Mouse (Mus musculus) embryonic facial prominence, embryonic 14.5 days (tissue): ENCODE data around the gene Esyt1. TPM values are rescaled to one million over a fixed set of nuclear protein-coding genes. Genes with fewer than 3 reads are reported as not detected.

Source experiments
- ATAC-seq: fragments of 200-750 bp; cut with Nextera tagmentation; 2 replicates; pipeline ENCODE4 v1.8.0; 2017; ENCODE audit warnings: low read depth, moderate number of reproducible peaks, moderate TSS enrichment
- DNase-seq: peaks from one replicate; pipeline ENCODE4 v3.0.0-alpha.2; 2015; ENCODE audit warnings: low spot score
- H3K27ac ChIP-seq: fragments of 300-500 bp; sonication (generic); replicated peaks from 2 replicates; pipeline ENCODE4 v1.5.1; 2014; ENCODE audit warnings: low read depth, mild to moderate bottlenecking, low read length, moderate library complexity
- H3K27me3 ChIP-seq: fragments of 300-500 bp; sonication (generic); replicated peaks from 2 replicates; pipeline ENCODE4 v1.6.1; 2014; ENCODE audit warnings: low read length; ENCODE audit not compliant: control insufficient read depth, insufficient read depth
- H3K36me3 ChIP-seq: fragments of 300-500 bp; sonication (generic); 2 replicates; pipeline ENCODE4 v1.6.1; 2014; ENCODE audit warnings: low read length, mixed read lengths; ENCODE audit not compliant: control insufficient read depth, insufficient read depth
- H3K4me1 ChIP-seq: fragments of 300-500 bp; sonication (generic); 2 replicates; pipeline ENCODE4 v1.6.1; 2014; ENCODE audit warnings: antibody characterized with exemption, low read length; ENCODE audit not compliant: control insufficient read depth, insufficient read depth
- H3K4me2 ChIP-seq: fragments of 300-500 bp; sonication (generic); 2 replicates; pipeline ENCODE4 v1.6.1; 2014; ENCODE audit warnings: low read depth, mild to moderate bottlenecking, low read length, moderate library complexity, mixed read lengths
- H3K4me3 ChIP-seq: fragments of 300-500 bp; sonication (generic); 2 replicates; pipeline ENCODE4 v1.5.1; 2014; ENCODE audit warnings: low read depth, mild to moderate bottlenecking, low read length
- H3K9ac ChIP-seq: fragments of 300-500 bp; sonication (generic); 2 replicates; pipeline ENCODE4 v1.6.1; 2014; ENCODE audit warnings: low read depth, mild to moderate bottlenecking, low read length, moderate library complexity, mixed read lengths
- H3K9me3 ChIP-seq: fragments of 300-500 bp; sonication (generic); 2 replicates; pipeline ENCODE4 v1.6.1; 2016; ENCODE audit warnings: low read length; ENCODE audit not compliant: control insufficient read depth
- WGBS: fragments of 180-500 bp; shearing (Covaris S2); extraction: QIAGEN DNeasy Blood & Tissue Kit; methylation state at CpG from one replicate; pipeline ENCODE4 v1.1.7; 2014; 5-methylcytosine and 5-hydroxymethylcytosine counted together
- polyA plus RNA-seq: library from polyadenylated mRNA; unstranded; fragments of >200 nt; fragmentation: Nextera tagmentation; extraction: Ambion mirVana; gene quantifications from 2 replicates; pipeline ENCODE4 v1.2.1, GENCODE M21; 2014

Gene Esyt1
- polyA plus RNA-seq, 1 experiment from 2014 or later, result 44.2 TPM

DNA sequence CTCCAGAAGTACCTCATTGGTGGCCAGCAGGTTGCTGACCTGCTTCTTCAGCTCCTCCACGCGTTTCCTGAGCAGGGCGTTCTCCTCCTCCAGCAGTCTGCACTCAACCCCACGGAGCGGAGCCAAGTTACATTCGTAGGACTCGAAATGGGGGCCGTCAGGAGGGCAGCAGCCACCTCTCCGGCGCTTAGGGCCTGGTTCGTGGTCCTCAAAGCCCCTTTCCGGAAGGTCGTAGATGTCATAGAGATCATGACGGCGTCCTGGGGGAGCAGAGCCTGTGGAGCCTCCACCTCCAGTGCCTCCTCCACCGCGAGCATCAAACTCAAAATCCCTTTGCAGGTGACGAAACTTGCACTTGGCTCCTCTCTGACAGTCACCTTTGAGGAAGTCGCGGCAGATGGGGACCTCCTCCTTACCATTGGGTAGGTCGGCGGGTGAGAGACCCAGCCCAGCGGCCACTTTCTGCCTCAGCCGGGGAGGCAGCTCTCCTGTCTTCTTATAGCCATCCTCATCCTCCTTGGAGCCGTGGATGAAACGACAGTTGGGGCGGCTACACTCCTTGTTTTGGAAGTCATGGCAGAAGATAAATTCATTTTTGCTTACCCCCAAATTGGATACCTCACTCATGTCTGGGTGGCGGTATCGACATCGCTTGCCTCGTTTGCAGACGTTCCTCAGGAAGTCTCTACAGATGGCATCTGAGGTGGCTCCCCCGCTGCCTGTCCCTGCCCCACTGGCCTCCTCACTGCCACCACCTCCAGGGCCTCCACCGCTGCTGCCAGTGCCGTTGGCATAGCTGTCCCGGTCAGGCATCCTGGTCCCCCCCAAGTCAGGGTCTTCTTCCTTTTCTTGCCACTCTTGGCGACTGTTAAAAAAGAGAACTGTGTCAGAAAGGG lies 19.3 kb upstream of the Esyt1 start:
- no peaks in the 10 kb centered on the region for H3K4me1 ChIP-seq
- H3K27me3 ChIP-seq, result no peaks in the 10 kb centered on the region
- WGBS, result 94% methylated on average over 37 of the region's 37 CpGs
- H3K9me3 ChIP-seq, result no peaks in the 10 kb centered on the region
- H3K4me3 ChIP-seq, result no peak overlapping the region
- no peak overlapping the region for H3K4me2 ChIP-seq
- no peak overlapping the region for H3K9ac ChIP-seq
- DNase-seq, result no peak
- peaks cover 44% of the 10 kb centered on the region for H3K36me3 ChIP-seq
- no peak overlapping the region for H3K27ac ChIP-seq
- ATAC-seq, result no peak

DNA sequence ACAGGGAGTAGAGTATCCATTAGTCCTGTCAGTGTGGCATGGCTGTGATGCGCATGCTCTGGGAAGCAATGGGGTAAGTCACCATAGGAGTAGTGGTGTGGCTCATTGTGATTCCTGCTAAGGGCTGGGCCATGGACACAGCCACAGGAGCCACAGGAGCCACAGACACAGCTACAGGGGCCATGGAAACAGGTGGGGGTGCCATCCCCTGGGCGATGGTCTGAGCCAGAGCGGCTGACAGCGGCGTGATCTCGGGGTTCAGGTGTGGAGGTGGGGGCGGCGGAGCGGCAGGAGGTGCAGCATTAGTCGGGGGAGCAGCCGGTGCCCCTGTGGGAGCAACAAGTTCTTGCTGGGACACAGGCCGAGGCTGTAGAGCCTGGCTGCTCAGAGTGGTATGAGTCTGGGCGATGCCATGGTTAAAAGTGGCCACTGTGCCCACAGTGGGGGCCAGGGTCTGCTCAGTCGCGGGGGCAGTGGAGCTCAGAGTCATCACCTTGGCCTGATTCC lies 18.5 kb upstream of the Esyt1 start:
- no peaks in the 10 kb centered on the region for H3K9me3 ChIP-seq
- H3K4me3 ChIP-seq, result no peak overlapping the region
- no peak overlapping the region for H3K27ac ChIP-seq
- DNase-seq, result no peak
- H3K4me2 ChIP-seq, result no peak overlapping the region
- H3K4me1 ChIP-seq, result no peaks in the 10 kb centered on the region
- ATAC-seq, result no peak
- peaks cover 44% of the 10 kb centered on the region for H3K36me3 ChIP-seq
- 96% methylated on average over 15 of the region's 15 CpGs for WGBS
- H3K27me3 ChIP-seq, result no peaks in the 10 kb centered on the region
- H3K9ac ChIP-seq, result peak overlapping the region; percentile 34; the same call in 1 of the 2 replicates

DNA sequence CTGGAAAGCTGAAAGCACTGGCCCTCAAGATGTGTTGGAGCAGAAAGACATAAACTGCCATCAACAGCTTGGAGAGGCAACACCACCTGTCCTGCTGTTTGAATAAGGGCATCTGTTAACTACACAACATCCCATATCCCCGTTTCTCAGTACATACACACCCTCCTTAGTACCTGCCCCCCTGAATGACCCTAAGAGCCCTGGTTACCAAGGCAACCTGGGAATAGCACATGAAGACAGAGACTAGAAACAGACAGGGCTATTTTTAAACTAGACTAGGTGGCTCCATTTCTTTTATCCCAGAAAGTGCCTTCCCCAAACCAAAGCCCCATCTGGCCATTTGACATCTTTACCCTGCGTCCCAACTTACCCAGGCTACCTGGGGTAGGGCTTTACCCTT lies 17.4 kb upstream of the Esyt1 start:
- Histone ChIP-seq H3K9ac (no peak overlapping the region), H3K4me3 (no peak overlapping the region), H3K27ac (no peak overlapping the region), H3K27me3 (no peaks in the 10 kb centered on the region), H3K4me1 (no peaks in the 10 kb centered on the region), H3K36me3 (peaks cover 44% of the 10 kb centered on the region), H3K4me2 (no peak overlapping the region), H3K9me3 (no peaks in the 10 kb centered on the region)
- DNase-seq (no peak), ATAC-seq (no peak)
- WGBS, result 76% methylated on average over 2 of the region's 2 CpGs

DNA sequence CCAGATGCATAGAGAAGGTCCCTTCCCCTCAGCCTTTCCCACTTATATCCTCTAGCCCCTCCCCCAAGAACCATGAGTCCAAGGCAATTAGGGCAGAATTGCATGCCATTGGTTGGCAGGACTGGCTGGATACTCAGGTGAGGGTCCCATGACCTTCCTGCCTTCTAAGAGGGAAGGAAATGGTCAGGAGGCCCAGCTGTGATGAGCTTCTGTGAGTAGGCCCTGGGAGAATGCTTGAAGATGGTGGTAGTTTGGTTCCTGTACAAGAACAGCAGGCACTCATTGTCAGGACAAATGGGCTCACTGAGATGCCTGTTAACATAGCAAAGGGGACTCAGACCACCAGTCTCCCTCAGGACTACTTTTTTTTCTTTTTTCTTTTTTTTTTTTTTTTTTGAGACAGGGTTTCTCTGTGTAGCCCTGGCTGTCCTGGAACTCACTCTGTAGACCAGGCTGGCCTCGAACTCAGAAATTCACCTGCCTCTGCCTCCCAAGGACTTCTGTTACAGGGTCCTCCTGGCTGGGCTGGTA lies 12.7 kb upstream of the Esyt1 start:
- WGBS, result 100% methylated on average over 1 of the region's 1 CpGs
- DNase-seq (no peak), ATAC-seq (no peak)
- Histone ChIP-seq H3K4me1 (peaks cover 4% of the 10 kb centered on the region; the same call in 1 of the 2 replicates), H3K27me3 (no peaks in the 10 kb centered on the region), H3K9ac (no peak overlapping the region), H3K36me3 (peaks cover 19% of the 10 kb centered on the region), H3K4me2 (no peak overlapping the region), H3K4me3 (no peak overlapping the region), H3K27ac (no peak overlapping the region), H3K9me3 (no peaks in the 10 kb centered on the region)

DNA sequence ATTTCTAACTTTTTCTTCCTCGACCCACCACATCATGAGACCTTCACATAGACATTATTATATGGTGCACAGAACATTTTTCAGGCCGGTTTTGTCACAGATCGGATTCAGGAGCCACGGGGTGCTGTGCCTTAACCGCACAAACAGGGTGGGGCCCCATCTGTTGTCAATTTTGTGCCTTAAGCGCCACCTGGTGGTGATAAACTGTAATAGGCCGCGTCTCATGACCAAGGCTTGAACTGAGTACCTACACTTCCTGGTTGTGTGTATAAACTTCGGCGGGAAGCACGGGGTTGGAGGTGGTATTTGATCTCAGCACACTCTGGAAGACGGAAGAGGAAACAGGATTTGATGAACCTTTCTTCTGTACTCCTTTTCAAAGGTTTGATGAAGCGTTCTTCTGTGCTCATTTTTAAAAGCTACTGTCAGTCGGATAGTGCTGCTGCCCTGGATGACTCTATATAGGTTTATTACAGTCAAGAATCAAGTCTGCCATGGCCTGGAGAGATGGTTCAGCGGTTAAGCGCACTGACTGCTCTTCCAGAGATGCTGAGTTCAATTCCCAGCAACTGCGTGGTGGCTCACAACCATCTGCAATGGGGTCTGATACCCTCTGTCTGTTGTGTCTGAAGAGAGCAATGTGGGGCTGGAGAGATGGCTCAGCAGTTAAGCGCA lies 10.7 kb upstream of the Esyt1 start:
- Histone ChIP-seq H3K36me3 (0 out of 2 replicates have a peak, but pooled peaks cover 3% of the 10 kb centered on the region), H3K9me3 (no peaks in the 10 kb centered on the region), H3K4me1 (peaks cover 4% of the 10 kb centered on the region; the same call in 1 of the 2 replicates), H3K4me3 (peak overlapping the region; percentile 16), H3K9ac (peak overlapping the region; percentile 49), H3K27ac (peak overlapping the region; percentile 40), H3K4me2 (peak overlapping the region; percentile 50), H3K27me3 (no peaks in the 10 kb centered on the region)
- DNase-seq (peak; percentile 94), ATAC-seq (peak; percentile 96)
- 13% methylated on average over 18 of the region's 18 CpGs for WGBS

DNA sequence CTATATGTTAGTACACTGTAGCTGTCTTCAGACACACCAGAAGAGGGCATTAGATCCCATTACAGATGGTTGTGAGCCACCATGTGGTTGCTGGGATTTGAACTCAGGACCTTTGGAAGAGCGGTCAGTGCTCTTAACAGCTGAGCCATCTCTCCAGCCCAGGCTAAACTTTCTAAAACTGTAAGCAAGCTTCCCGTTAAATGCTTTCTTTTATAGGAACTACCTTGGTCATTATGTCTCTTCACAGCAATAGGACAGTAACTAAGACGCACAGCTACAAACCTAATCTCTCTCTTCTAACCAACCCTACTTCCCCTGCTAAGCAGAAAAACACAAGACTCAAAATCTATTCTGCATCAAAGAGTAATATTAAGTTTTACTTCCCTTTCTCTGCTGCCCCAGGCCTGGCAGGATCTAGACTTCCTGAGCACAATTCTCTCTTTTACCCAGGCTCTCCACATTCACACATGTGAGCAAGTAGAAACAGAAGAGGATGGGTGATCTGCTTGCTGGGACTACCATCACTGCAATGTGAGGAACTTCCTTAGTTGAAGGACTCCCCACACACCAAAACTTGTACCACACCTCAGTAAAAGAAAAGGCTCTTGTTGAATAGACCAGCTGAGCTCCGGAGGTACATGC lies 10.1 kb upstream of the Esyt1 start:
- ATAC-seq, result peak; percentile 43; the same call in 1 of the 2 replicates
- Histone ChIP-seq H3K27ac (peak overlapping the region; percentile 40), H3K4me3 (peak overlapping the region; percentile 16), H3K9me3 (no peaks in the 10 kb centered on the region), H3K36me3 (no peaks in the 10 kb centered on the region), H3K4me1 (peaks cover 4% of the 10 kb centered on the region; the same call in 1 of the 2 replicates), H3K9ac (peak overlapping the region; percentile 49), H3K4me2 (peak overlapping the region; percentile 50), H3K27me3 (no peaks in the 10 kb centered on the region)
- no peak for DNase-seq
- 72% methylated on average over 4 of the region's 4 CpGs for WGBS

DNA sequence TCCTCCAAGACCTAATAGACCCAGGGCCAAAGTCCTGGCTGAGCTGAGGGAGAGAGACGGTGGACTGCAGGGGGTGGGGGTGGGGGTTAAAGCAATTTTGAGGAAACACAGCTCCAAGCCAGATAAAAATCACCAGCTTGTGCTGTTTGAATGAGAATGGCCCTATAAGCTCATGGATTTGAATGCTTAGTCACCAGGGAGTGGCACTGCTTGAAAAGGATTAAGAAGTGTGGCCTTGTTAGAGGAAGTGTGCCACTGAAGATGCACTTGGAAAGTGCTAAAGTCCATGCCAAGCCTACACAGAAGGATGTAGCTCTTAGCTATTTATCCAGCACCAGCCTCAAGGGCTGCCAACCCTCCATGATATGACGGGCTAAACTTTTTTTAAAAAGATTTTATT lies 9.5 kb upstream of the Esyt1 start:
- Histone ChIP-seq H3K27me3 (no peaks in the 10 kb centered on the region), H3K4me2 (no peak overlapping the region), H3K9ac (no peak overlapping the region), H3K4me1 (peaks cover 4% of the 10 kb centered on the region; the same call in 1 of the 2 replicates), H3K36me3 (no peaks in the 10 kb centered on the region), H3K9me3 (no peaks in the 10 kb centered on the region), H3K4me3 (no peak overlapping the region), H3K27ac (no peak overlapping the region)
- 59% methylated on average over 2 of the region's 2 CpGs for WGBS
- no peak for ATAC-seq
- DNase-seq, result no peak
